Mouse (Mus musculus) CH12.LX (cell line): ENCODE results near the gene Cdk2ap2. TPM values are rescaled to one million over a fixed set of nuclear protein-coding genes. Genes with fewer than 3 reads are reported as not detected.
"Not testable (repeated sequence)": the region's sequence is repeated elsewhere in the genome, so short reads cannot be mapped to it uniquely, and the experiment has no call there.

Experiments
- DNase-seq: peaks from one replicate; pipeline ENCODE4 v3.0.0-alpha.2; 2013; ENCODE audit errors: extremely low read depth
- H3K27ac ChIP-seq: 2 replicates; pipeline ENCODE4 v1.5.1; 2012; ENCODE audit warnings: low read depth, mild to moderate bottlenecking, control low read depth, moderate library complexity; ENCODE audit not compliant: insufficient read depth
- H3K27me3 ChIP-seq: replicated peaks from 2 replicates; pipeline ENCODE3; 2012; ENCODE audit warnings: inconsistent platforms
- H3K36me3 ChIP-seq, 2 experiments: replicated peaks in 1 of 2; 2 replicates each; pipeline versions ENCODE3 to v1.6.1; 2012; ENCODE audit warnings: inconsistent platforms in 1 of 2, low read length in 1 of 2, mild to moderate bottlenecking in 1 of 2, mixed read lengths in 1 of 2, moderate library complexity in 1 of 2; ENCODE audit not compliant: control insufficient read depth in 1 of 2, insufficient read depth in 1 of 2
- H3K4me1 ChIP-seq, 2 experiments: 2 replicates each; pipeline ENCODE4 v1.6.1; 2012; ENCODE audit warnings: inconsistent platforms in 1 of 2, moderate library complexity in 1 of 2; ENCODE audit not compliant: insufficient read depth in 2 of 2, control insufficient read depth in 1 of 2
- H3K4me2 ChIP-seq: 2 replicates; pipeline ENCODE4 v1.6.1; 2012; ENCODE audit warnings: low read depth, mild to moderate bottlenecking, control low read depth; ENCODE audit not compliant: poor library complexity, insufficient read depth, severe bottlenecking
- H3K4me3 ChIP-seq, 3 experiments: fragments of 150-350 bp in 1 of 3; sonication (generic) in 1 of 3; replicated peaks in 1 of 3; 2 replicates each; pipeline versions ENCODE3 to v1.5.1; 2011 to 2012; ENCODE audit warnings: low read depth in 2 of 3, low read length in 2 of 3, mild to moderate bottlenecking in 2 of 3, moderate library complexity in 2 of 3, control low read depth in 1 of 3, improper control_type of control experiment in 1 of 3, inconsistent platforms in 1 of 3, mixed read lengths in 1 of 3; ENCODE audit not compliant: poor library complexity in 1 of 3
- H3K79me2 ChIP-seq: replicated peaks from 2 replicates; pipeline ENCODE4 v1.6.1; 2012; ENCODE audit warnings: mild to moderate bottlenecking, moderate library complexity; ENCODE audit not compliant: control insufficient read depth, poor library complexity, insufficient read depth, severe bottlenecking; ENCODE audit errors: extremely low read depth
- H3K9ac ChIP-seq: 2 replicates; pipeline ENCODE4 v1.6.1; 2012; ENCODE audit warnings: low read depth, mild to moderate bottlenecking, control low read depth, moderate library complexity; ENCODE audit not compliant: insufficient read depth
- H3K9me3 ChIP-seq: replicated peaks from 2 replicates; pipeline ENCODE3; 2012; ENCODE audit warnings: low read length, inconsistent platforms, mixed read lengths
- BHLHE40 ChIP-seq: IDR thresholded peaks from 2 replicates; pipeline ENCODE4 v1.6.1; 2011; ENCODE audit warnings: mild to moderate bottlenecking, low read depth, low read length, improper control_type of control experiment
- CHD1 ChIP-seq: IDR thresholded peaks from 2 replicates; pipeline ENCODE4 v1.6.1; 2012; ENCODE audit warnings: low read depth, low read length, improper control_type of control experiment, inconsistent platforms
- CHD2 ChIP-seq: IDR thresholded peaks from 2 replicates; pipeline ENCODE4 v1.6.1; 2011; ENCODE audit warnings: low read length, improper control_type of control experiment
- CTCF ChIP-seq, 2 experiments: IDR thresholded peaks in 1 of 2; conservative IDR thresholded peaks in 1 of 2; 2 replicates each; pipeline ENCODE4 v1.5.1; 2011 to 2012; ENCODE audit warnings: low read depth in 2 of 2, low read length in 2 of 2, improper control_type of control experiment in 1 of 2, inconsistent platforms in 1 of 2, mild to moderate bottlenecking in 1 of 2, moderate library complexity in 1 of 2
- ELF1 ChIP-seq: IDR thresholded peaks from 2 replicates; pipeline ENCODE4 v1.6.1; 2014; ENCODE audit warnings: low read depth, mild to moderate bottlenecking, inconsistent platforms, low read length, improper control_type of control experiment
- GABPA ChIP-seq: IDR thresholded peaks from 2 replicates; pipeline ENCODE4 v1.6.1; 2012; ENCODE audit warnings: low read depth, low read length, improper control_type of control experiment, inconsistent platforms; ENCODE audit not compliant: insufficient replicate concordance
- JUN ChIP-seq: IDR thresholded peaks from 2 replicates; pipeline ENCODE4 v1.6.1; 2011; ENCODE audit warnings: low read depth, mild to moderate bottlenecking, low read length, improper control_type of control experiment, moderate library complexity; ENCODE audit not compliant: insufficient read depth
- JUND ChIP-seq: conservative IDR thresholded peaks from 2 replicates; pipeline ENCODE4 v1.6.1; 2011; ENCODE audit warnings: low read depth, low read length, improper control_type of control experiment
- MAX ChIP-seq: IDR thresholded peaks from 2 replicates; pipeline ENCODE4 v1.6.1; 2011; ENCODE audit warnings: low read length, improper control_type of control experiment
- NELFE ChIP-seq: IDR thresholded peaks from 2 replicates; pipeline ENCODE4 v1.6.1; 2011; ENCODE audit warnings: low read depth, low read length, improper control_type of control experiment
- PAX5 ChIP-seq: IDR thresholded peaks from 2 replicates; pipeline ENCODE4 v1.6.1; 2012; ENCODE audit warnings: low read length, inconsistent platforms, mixed read lengths
- POLR2A ChIP-seq: IDR thresholded peaks from 2 replicates; pipeline ENCODE4 v1.6.1; 2011; ENCODE audit warnings: low read depth, mild to moderate bottlenecking, improper control_type of control experiment, low read length
- TCF12 ChIP-seq: IDR thresholded peaks from 2 replicates; pipeline ENCODE4 v1.6.1; 2014; ENCODE audit warnings: low read depth, mild to moderate bottlenecking, inconsistent platforms, low read length, improper control_type of control experiment
- ZNF384 ChIP-seq: IDR thresholded peaks from 2 replicates; pipeline ENCODE4 v1.6.1; 2012; ENCODE audit warnings: low read depth, low read length, improper control_type of control experiment, inconsistent platforms
- dilution Hi-C: fragments of 300-500 bp; cut with MboI; formaldehyde crosslinking; loops from 2 replicates; pipeline ENCODE4 v1.14.3; 2020; ENCODE audit warnings: low sequenced_read_pairs; ENCODE audit not compliant: extremely low pct_unique_long_range_greater_than_20kb, extremely low pct_ligation_motif_present
- in situ Hi-C: fragments of 300-500 bp; cut with MboI; formaldehyde crosslinking; loops from 3 replicates; pipeline ENCODE4 v1.14.3; 2019; ENCODE audit warnings: low sequenced_read_pairs, low pct_ligation_motif_present, low pct_unique_long_range_greater_than_20kb, mixed read lengths
- polyA plus RNA-seq: library from polyadenylated mRNA; unstranded; fragments of >175 nt; gene quantifications from 2 replicates; pipeline ENCODE4 v1.2.1, GENCODE M21; 2012; ENCODE audit warnings: low read depth; ENCODE audit not compliant: insufficient read length
- total RNA-seq, 2 experiments: library from RNA; depleted of rRNA; stranded (reverse); fragments of 300-350 nt in 1 of 2; fragments of >200 nt in 1 of 2; gene quantifications; 2 replicates each; pipeline ENCODE4 v1.2.3; 2012 to 2014

Gene Cdk2ap2
- total and polyA plus RNA-seq, 3 experiments = 63.4 to 69.5 (median 67.1) TPM

- peaks cover 19 to 68% of the 10 kb centered on the region in 2 experiments for H3K4me1 ChIP-seq
- peak overlapping the region; percentile 4; the same call in 1 of the 2 replicates for H3K27ac ChIP-seq
- no peak overlapping the region for H3K9ac ChIP-seq
- TF ChIP-seq ELF1 = no peak
- TF ChIP-seq CHD1 = no peak
- no peak for TF ChIP-seq NELFE
- TF ChIP-seq BHLHE40 = no peak
- no peak for TF ChIP-seq TCF12
- no peak for TF ChIP-seq CTCF (conservative IDR thresholded peaks at IDR 0.05 in 1 of 2, IDR thresholded peaks at IDR 0.05 in 1 of 2; ENCODE audit: low read depth in 2 of 2, low read length in 2 of 2)
- TF ChIP-seq PAX5 = no peak
- TF ChIP-seq JUND = no peak
- no peak for TF ChIP-seq JUN
- no peak for TF ChIP-seq POLR2A
- TF ChIP-seq CHD2 = no peak
- TF ChIP-seq GABPA = no peak
- TF ChIP-seq ZNF384 = no peak
- no peak for TF ChIP-seq MAX
- DNase-seq = no peak
- in situ Hi-C loops = no loop called here
- H3K4me2 ChIP-seq = no peak overlapping the region
- no peaks in the 10 kb centered on the region for H3K9me3 ChIP-seq
- peaks cover 12 to 23% of the 10 kb centered on the region in 2 experiments for H3K36me3 ChIP-seq
- dilution Hi-C loops = no loop called here
- H3K27me3 ChIP-seq = no peaks in the 10 kb centered on the region
- peaks cover 26% of the 10 kb centered on the region for H3K79me2 ChIP-seq
- H3K4me3 ChIP-seq = no peak overlapping the region
Observed at GRCm38 (mm10) chr19:4124432-4124831, 27.4 kb downstream of the Cdk2ap2 start.

DNA sequence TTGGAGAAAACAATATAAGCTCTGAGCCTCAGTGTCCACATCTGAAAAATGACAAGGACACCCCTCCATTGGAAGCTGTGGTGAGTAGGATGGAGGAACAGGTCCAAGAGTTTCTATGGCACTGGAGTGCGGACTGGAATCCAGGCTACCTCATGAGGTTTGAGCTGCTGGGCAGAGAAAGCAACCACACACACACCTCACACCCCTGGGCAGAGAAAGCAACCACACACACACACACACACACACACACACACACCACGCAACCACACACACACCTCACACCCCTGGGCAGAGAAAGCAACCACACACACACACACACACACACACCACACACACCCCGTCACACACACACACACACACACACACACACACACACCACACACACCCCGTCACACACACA is 28.3 kb downstream of the Cdk2ap2 start:
- dilution Hi-C loops, H3K27me3 ChIP-seq, DNase-seq, H3K9me3 ChIP-seq: not testable (repeated sequence)
- Histone ChIP-seq H3K9ac (peak overlapping the region; percentile 46; the same call in 1 of the 2 replicates), H3K4me3 (peak overlapping the region in 2 of 3 experiments; percentile 41 to 58), H3K36me3 (peaks cover 14 to 27% of the 10 kb centered on the region in 2 experiments), H3K4me1 (peaks cover 17 to 67% of the 10 kb centered on the region in 2 experiments), H3K79me2 (peaks cover 24% of the 10 kb centered on the region), H3K27ac (peak overlapping the region; percentile 34), H3K4me2 (peak overlapping the region; percentile 72)
- in situ Hi-C loops = loop anchor here (5.0 kb wide), 1 partner anchor 77 kb away; the partner anchor contains the start of gene Rad9a
